Mouse (Mus musculus) hindbrain, embryonic 16.5 days (tissue): Measurements from ENCODE around the gene Cldn13. TPM values are rescaled to one million over a fixed set of nuclear protein-coding genes. Genes with fewer than 3 reads are reported as not detected.
"Not testable (repeated sequence)": the region's sequence is repeated elsewhere in the genome, so short reads cannot be mapped to it uniquely, and the experiment has no call there.

Experiments
- ATAC-seq: fragments of 200-750 bp; cut with Nextera tagmentation; 2 replicates; pipeline ENCODE4 v1.8.0; 2017; ENCODE audit warnings: moderate TSS enrichment, moderate library complexity
- H3K27ac ChIP-seq: fragments of 300-500 bp; sonication (generic); 2 replicates; pipeline ENCODE4 v1.5.1; 2014; ENCODE audit warnings: low read depth, mild to moderate bottlenecking, control low read depth, low read length, moderate library complexity
- H3K27me3 ChIP-seq: fragments of 300-500 bp; sonication (generic); replicated peaks from 2 replicates; pipeline ENCODE4 v1.6.1; 2014; ENCODE audit warnings: low read length; ENCODE audit not compliant: control insufficient read depth, insufficient read depth
- H3K36me3 ChIP-seq: fragments of 300-500 bp; sonication (generic); 2 replicates; pipeline ENCODE4 v1.6.1; 2014; ENCODE audit warnings: mild to moderate bottlenecking, low read length, moderate library complexity, mixed read lengths; ENCODE audit not compliant: control insufficient read depth, insufficient read depth
- H3K4me1 ChIP-seq: fragments of 300-500 bp; sonication (generic); 2 replicates; pipeline ENCODE4 v1.6.1; 2014; ENCODE audit warnings: low read depth, low read length; ENCODE audit not compliant: control insufficient read depth, insufficient read depth
- H3K4me2 ChIP-seq: fragments of 300-500 bp; sonication (generic); 2 replicates; pipeline ENCODE4 v1.6.1; 2014; ENCODE audit warnings: mild to moderate bottlenecking, low read length, control low read depth, moderate library complexity
- H3K4me3 ChIP-seq: fragments of 300-500 bp; sonication (generic); 2 replicates; pipeline ENCODE4 v1.5.1; 2014; ENCODE audit warnings: mild to moderate bottlenecking, low read length, control low read depth, moderate library complexity
- H3K9ac ChIP-seq: fragments of 300-500 bp; sonication (generic); 2 replicates; pipeline ENCODE4 v1.6.1; 2014; ENCODE audit warnings: low read depth, mild to moderate bottlenecking, control low read depth, low read length, moderate library complexity
- H3K9me3 ChIP-seq: fragments of 300-500 bp; sonication (generic); 2 replicates; pipeline ENCODE4 v1.6.1; 2014; ENCODE audit warnings: mild to moderate bottlenecking, low read length, moderate library complexity; ENCODE audit not compliant: control insufficient read depth
- WGBS: fragments of 180-500 bp; shearing (Covaris S2); extraction: QIAGEN DNeasy Blood & Tissue Kit; methylation state at CpG from one replicate; pipeline ENCODE4 v1.1.7; 2014; 5-methylcytosine and 5-hydroxymethylcytosine counted together
- polyA plus RNA-seq: library from polyadenylated mRNA; unstranded; fragments of >200 nt; fragmentation: Nextera tagmentation; extraction: Ambion mirVana; gene quantifications from 2 replicates; pipeline ENCODE4 v1.2.1, GENCODE M21; 2015

The Cldn13 gene
- not detected in 2 replicates for polyA plus RNA-seq

DNA sequence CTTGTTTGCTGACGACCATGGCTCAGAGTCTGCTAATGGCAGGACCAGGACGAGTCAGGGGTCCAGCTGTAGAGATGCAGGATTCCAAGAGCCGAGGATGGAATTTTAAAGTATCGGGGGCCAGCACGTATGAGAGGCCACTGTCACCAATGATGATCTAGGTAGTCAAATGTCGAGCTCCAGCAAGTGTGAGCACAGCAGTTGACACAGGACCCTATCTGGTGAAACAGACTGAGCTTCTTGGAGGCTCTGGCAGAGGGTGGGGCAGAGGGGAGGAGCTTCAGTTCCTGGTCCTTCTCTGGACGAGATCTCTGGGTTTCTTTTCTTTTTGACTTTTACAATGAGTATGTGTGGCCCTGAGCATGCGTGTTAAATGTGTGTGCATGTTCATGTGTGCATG is at the start of gene Cldn13:
Gene Cldn13, minus strand, starts transcription at position 216 of the 400 bp plus-strand sequence.
- no peak within 1 kb of the TSS for H3K9ac ChIP-seq
- no peak for ATAC-seq
- no peaks in the 10 kb centered on the region for H3K27me3 ChIP-seq
- H3K27ac ChIP-seq = no peak within 1 kb of the TSS
- H3K4me2 ChIP-seq = no peak within 1 kb of the TSS
- WGBS = 84% methylated on average over 8 of the region's 8 CpGs
- no peaks in the 10 kb centered on the region for H3K9me3 ChIP-seq
- no peaks in the 10 kb centered on the region for H3K4me1 ChIP-seq
- H3K4me3 ChIP-seq = no peak within 1 kb of the TSS
- no peaks in the 10 kb centered on the region for H3K36me3 ChIP-seq

DNA sequence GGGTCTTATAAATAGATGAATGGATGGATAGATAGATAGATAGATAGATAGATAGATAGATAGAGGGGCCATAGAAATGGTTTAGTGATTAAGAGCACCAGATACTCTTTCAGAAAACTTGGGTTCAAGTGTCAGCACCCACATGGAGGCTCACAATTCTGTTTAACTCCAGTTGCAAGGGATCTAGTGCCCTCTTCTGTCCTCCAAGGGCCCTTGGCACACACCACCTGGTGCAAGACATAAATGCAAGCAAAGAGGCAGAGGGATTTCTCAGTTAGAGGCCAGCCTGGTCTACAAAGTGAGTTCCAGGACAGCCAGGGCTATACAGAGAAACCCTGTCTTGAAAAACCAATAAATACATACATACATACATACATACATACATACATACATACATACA is 49.3 kb upstream of the Cldn13 start:
- not testable (repeated sequence) for H3K4me1 ChIP-seq, H3K36me3 ChIP-seq, H3K27ac ChIP-seq, ATAC-seq, H3K9ac ChIP-seq, H3K4me3 ChIP-seq, H3K27me3 ChIP-seq, H3K4me2 ChIP-seq, H3K9me3 ChIP-seq

DNA sequence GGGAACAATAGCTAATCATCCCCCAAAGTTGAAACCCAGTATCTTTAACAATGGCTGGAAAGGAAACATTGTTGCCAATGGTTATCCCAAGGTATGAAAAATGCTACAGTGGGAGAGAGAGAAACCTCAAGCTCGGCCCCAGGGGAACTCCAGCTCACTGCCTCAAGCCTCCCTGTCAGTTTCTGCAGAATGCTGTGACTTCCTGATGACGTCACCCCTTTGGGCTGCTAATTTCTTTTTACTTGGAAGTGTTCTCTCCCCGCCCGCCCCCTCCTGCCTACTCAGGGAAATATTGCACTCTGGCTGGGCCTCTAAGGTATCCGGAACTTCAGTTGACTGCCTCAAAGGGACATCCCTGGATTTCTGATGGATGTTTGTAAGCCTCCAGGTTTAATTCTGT is 48.2 kb upstream of the Cldn13 start:
- ATAC-seq = no peak
- peaks cover 7% of the 10 kb centered on the region for H3K4me1 ChIP-seq
- H3K9ac ChIP-seq = no peak overlapping the region
- H3K9me3 ChIP-seq = no peaks in the 10 kb centered on the region
- H3K36me3 ChIP-seq = no peaks in the 10 kb centered on the region
- H3K27me3 ChIP-seq = no peaks in the 10 kb centered on the region; the same call in 1 of the 2 replicates
- no peak overlapping the region for H3K4me2 ChIP-seq
- 46% methylated on average over 5 of the region's 5 CpGs for WGBS
- no peak overlapping the region for H3K4me3 ChIP-seq
- no peak overlapping the region for H3K27ac ChIP-seq

- no peaks in the 10 kb centered on the region for H3K36me3 ChIP-seq
- H3K4me1 ChIP-seq = peaks cover 7% of the 10 kb centered on the region
- H3K9me3 ChIP-seq = no peaks in the 10 kb centered on the region
- no peak overlapping the region for H3K27ac ChIP-seq
- H3K4me2 ChIP-seq = no peak overlapping the region
- ATAC-seq = no peak
- WGBS = 98% methylated on average over 2 of the region's 2 CpGs
- H3K27me3 ChIP-seq = no peaks in the 10 kb centered on the region; the same call in 1 of the 2 replicates
- no peak overlapping the region for H3K9ac ChIP-seq
- no peak overlapping the region for H3K4me3 ChIP-seq
Observed at GRCm38 (mm10) chr5:134961519-134961918, 46.2 kb upstream of the Cldn13 start.

DNA sequence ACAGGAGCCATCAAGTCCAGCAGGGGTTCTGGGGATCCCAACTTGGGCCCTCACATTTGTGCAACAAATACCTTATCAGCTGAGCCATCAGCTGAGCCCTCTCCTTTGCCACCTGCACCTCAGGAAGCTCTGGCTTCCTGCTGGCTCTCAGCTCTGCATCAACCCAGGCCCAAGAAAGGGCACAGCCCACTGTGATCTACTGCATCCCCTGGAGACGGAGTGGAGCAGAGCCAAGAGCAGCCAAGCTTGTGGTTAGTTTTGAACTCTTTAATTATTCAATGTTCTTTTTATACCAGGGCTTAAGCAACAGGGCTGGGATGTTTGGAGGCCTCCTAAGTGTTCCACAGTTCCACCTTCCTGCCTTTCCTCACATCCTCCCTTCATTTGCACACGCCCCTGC is 45.1 kb upstream of the Cldn13 start:
- Histone ChIP-seq H3K9ac (no peak overlapping the region), H3K27me3 (no peaks in the 10 kb centered on the region; the same call in 1 of the 2 replicates), H3K27ac (no peak overlapping the region), H3K9me3 (no peaks in the 10 kb centered on the region), H3K4me2 (no peak overlapping the region), H3K36me3 (no peaks in the 10 kb centered on the region), H3K4me1 (no peaks in the 10 kb centered on the region), H3K4me3 (no peak overlapping the region)
- 75% methylated on average over 2 of the region's 2 CpGs for WGBS
- ATAC-seq = no peak

DNA sequence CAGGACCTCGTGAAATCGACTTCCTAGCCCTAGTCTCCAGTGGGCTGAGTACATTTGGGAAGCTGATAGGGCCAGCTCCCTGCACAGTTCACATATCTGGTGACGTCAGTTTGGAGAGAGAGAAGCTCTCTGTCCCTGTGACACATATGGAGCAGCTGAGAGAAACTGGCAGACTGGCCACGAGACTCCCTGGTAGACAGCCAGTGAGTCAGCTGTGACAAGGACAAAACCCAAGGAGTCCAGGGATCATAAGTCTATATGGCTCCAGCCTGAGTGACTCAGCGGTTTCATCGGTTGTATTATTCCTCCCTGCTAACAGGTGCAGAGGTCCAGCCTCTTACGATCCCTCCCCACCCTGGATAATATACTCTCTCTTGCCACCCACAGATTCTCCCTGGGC is 43.8 kb upstream of the Cldn13 start:
- Histone ChIP-seq H3K27ac (no peak overlapping the region), H3K9me3 (no peaks in the 10 kb centered on the region), H3K4me3 (no peak overlapping the region), H3K27me3 (no peaks in the 10 kb centered on the region; the same call in 1 of the 2 replicates), H3K4me1 (no peaks in the 10 kb centered on the region), H3K4me2 (no peak overlapping the region), H3K9ac (no peak overlapping the region), H3K36me3 (no peaks in the 10 kb centered on the region)
- WGBS = 69% methylated on average over 7 of the region's 7 CpGs
- no peak for ATAC-seq

DNA sequence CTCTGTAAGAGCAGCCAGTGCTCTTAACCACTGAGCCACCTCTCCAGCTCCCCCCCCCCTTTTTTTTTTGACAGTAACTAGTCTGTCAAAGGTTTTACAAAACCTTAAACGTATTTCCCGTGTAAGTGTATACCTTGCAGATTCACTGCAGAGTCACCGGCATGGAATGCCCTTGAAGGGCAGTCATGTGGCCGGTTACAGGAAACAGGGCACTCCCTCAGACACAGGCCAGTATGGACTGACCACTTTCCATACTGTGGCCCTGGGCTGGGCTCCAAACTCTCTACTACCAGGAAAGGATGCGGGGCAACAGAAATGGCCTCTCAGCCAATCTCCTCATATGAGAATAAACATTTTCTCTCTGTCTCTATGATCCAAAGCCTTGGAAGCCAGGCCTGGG is 40.2 kb upstream of the Cldn13 start:
- Histone ChIP-seq H3K4me2 (no peak overlapping the region), H3K4me1 (no peaks in the 10 kb centered on the region), H3K27ac (no peak overlapping the region), H3K9me3 (no peaks in the 10 kb centered on the region), H3K4me3 (no peak overlapping the region), H3K36me3 (no peaks in the 10 kb centered on the region), H3K27me3 (no peaks in the 10 kb centered on the region; the same call in 1 of the 2 replicates), H3K9ac (no peak overlapping the region)
- ATAC-seq = no peak
- 72% methylated on average over 5 of the region's 5 CpGs for WGBS

GRCm38 (mm10) chr5:134951053-134951884 is 35.9 kb upstream of the Cldn13 start:
- H3K4me3 ChIP-seq = no peak overlapping the region
- H3K4me2 ChIP-seq = no peak overlapping the region
- no peak overlapping the region for H3K9ac ChIP-seq
- no peaks in the 10 kb centered on the region for H3K9me3 ChIP-seq
- no peak overlapping the region for H3K27ac ChIP-seq
- WGBS = 56% methylated on average over 19 of the region's 19 CpGs
- peaks cover 7% of the 10 kb centered on the region for H3K27me3 ChIP-seq
- H3K36me3 ChIP-seq = no peaks in the 10 kb centered on the region
- peaks cover 3% of the 10 kb centered on the region; the same call in 1 of the 2 replicates for H3K4me1 ChIP-seq
- ATAC-seq = no peak

GRCm38 (mm10) chr5:134948085-134948439 is 32.7 kb upstream of the Cldn13 start:
- 71% methylated on average over 4 of the region's 4 CpGs for WGBS
- no peak for ATAC-seq
- H3K4me1 ChIP-seq = peaks cover 5% of the 10 kb centered on the region; the same call in 1 of the 2 replicates
- no peaks in the 10 kb centered on the region for H3K36me3 ChIP-seq
- H3K27ac ChIP-seq = no peak overlapping the region
- H3K4me2 ChIP-seq = no peak overlapping the region
- H3K27me3 ChIP-seq = peaks cover 12% of the 10 kb centered on the region
- no peak overlapping the region for H3K9ac ChIP-seq
- no peak overlapping the region for H3K4me3 ChIP-seq
- no peaks in the 10 kb centered on the region for H3K9me3 ChIP-seq
